Mouse (Mus musculus) testis, adult 2 months (tissue): ENCODE measurements around the gene Them4. TPM values are rescaled to one million over a fixed set of nuclear protein-coding genes. Genes with fewer than 3 reads are reported as not detected.
A peak's percentile ranks its signal among the peaks of the same experiment; 100 is the strongest.

Experiments used
- H3K27ac ChIP-seq: fragments of 200-500 bp; 2 replicates; pipeline ENCODE4 v1.5.1; 2012; ENCODE audit warnings: low read depth, low read length; ENCODE audit not compliant: control insufficient read depth, insufficient read depth
- H3K27me3 ChIP-seq: fragments of 200-500 bp; 2 replicates; pipeline ENCODE4 v1.6.1; 2012; ENCODE audit warnings: mild to moderate bottlenecking, low read length, moderate library complexity; ENCODE audit not compliant: control insufficient read depth, insufficient read depth
- H3K36me3 ChIP-seq: fragments of 200-500 bp; 2 replicates; pipeline ENCODE4 v1.6.1; 2012; ENCODE audit warnings: mild to moderate bottlenecking, low read length; ENCODE audit not compliant: control insufficient read depth, insufficient read depth
- H3K4me1 ChIP-seq: fragments of 200-500 bp; 2 replicates; pipeline ENCODE4 v1.6.1; 2012; ENCODE audit warnings: low read length; ENCODE audit not compliant: control insufficient read depth, insufficient read depth
- H3K4me3 ChIP-seq: fragments of 200-500 bp; 2 replicates; pipeline ENCODE4 v1.5.1; 2012; ENCODE audit warnings: low read depth, mild to moderate bottlenecking, low read length, moderate library complexity, mixed read lengths; ENCODE audit not compliant: control insufficient read depth
- CTCF ChIP-seq: fragments of 200-500 bp; IDR thresholded peaks from 2 replicates; pipeline ENCODE4 v1.5.1; 2012; ENCODE audit warnings: low read depth, mild to moderate bottlenecking, inconsistent platforms, low read length, moderate library complexity; ENCODE audit not compliant: control insufficient read depth, insufficient read depth, insufficient replicate concordance
- POLR2A ChIP-seq: fragments of 200-500 bp; IDR thresholded peaks from 2 replicates; pipeline ENCODE4 v1.6.1; 2012; ENCODE audit warnings: low read depth, mild to moderate bottlenecking, inconsistent platforms, low read length, moderate library complexity; ENCODE audit not compliant: control insufficient read depth
- polyA plus RNA-seq: library from polyadenylated mRNA; depleted of rRNA; stranded (reverse); fragments of >200 nt; gene quantifications from 2 replicates; pipeline ENCODE4 v1.2.3, GENCODE M21; 2012

The Them4 gene
- polyA plus RNA-seq, 1 experiment, result 7.3 TPM

- H3K36me3 ChIP-seq, result no peaks in the 10 kb centered on the region
- no peaks in the 10 kb centered on the region for H3K27me3 ChIP-seq
- peaks cover 21% of the 10 kb centered on the region for H3K4me1 ChIP-seq
- peak overlapping the region; percentile 46 for H3K4me3 ChIP-seq
- TF ChIP-seq CTCF (no peak), POLR2A (peak; percentile 82; the same call in 1 of the 2 replicates)
- H3K27ac ChIP-seq, result peak overlapping the region; percentile 83
Observed at GRCm38 (mm10) chr3:94371637-94372036, 61.7 kb downstream of the Them4 start.

DNA sequence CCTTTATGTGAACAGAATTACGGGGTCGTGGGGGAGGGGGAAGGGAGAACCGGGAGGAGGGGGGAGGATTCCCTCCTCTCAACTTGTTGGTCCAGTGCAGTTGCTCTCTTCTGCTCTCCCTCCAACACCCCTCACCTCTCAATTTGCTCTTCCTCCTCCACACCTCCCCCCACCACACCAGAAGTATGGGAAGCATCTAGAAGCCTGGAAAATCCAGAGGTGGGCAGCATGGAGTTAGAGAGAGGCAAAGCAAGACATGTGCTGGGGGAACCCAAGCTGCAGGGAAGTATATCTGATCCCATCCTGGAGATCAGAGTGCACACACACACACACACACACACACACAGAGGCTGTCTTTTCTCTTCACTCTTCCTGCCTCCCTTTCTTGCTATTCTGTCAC lies 62.1 kb downstream of the Them4 start:
- Histone ChIP-seq H3K27me3 (no peaks in the 10 kb centered on the region), H3K4me3 (no peak overlapping the region), H3K27ac (no peak overlapping the region; the same call in 1 of the 2 replicates), H3K36me3 (no peaks in the 10 kb centered on the region), H3K4me1 (peaks cover 24% of the 10 kb centered on the region)
- TF ChIP-seq POLR2A (no peak), CTCF (no peak)

GRCm38 (mm10) chr3:94372641-94373040 lies 62.8 kb downstream of the Them4 start, which contains the start of gene Rorc:
Rorc (plus strand) TSS chr3:94372794.
- no peaks in the 10 kb centered on the region for H3K27me3 ChIP-seq
- peaks cover 27% of the 10 kb centered on the region for H3K4me1 ChIP-seq
- H3K36me3 ChIP-seq, result no peaks in the 10 kb centered on the region
- TF ChIP-seq CTCF (no peak), POLR2A (no peak)
- H3K27ac ChIP-seq, result peak within 1 kb of the TSS; percentile 83
- H3K4me3 ChIP-seq, result peak within 1 kb of the TSS; percentile 46

DNA sequence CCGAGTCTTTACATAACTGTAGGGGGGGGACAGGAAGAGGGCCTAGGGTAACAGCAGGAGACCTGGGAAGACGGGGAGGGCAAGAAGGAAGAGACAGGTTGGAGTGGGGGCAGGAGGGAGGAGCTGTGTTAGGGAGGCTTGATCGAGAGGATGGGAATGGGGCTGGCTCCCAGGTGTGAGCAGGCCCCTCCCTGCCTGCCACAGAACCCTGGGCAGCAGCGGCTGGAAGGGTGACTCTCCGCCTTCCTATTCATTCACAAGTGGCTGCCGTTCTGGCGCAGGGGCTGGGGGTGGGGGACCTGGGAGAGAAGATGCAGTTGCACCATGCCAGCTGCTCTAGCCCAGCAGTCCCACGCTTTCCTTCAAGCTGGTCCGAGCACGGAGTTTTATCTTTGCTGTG lies 63.2 kb downstream of the Them4 start:
- no peak for TF ChIP-seq POLR2A
- no peak for TF ChIP-seq CTCF

GRCm38 (mm10) chr3:94373597-94374011 lies 63.7 kb downstream of the Them4 start:
- no peaks in the 10 kb centered on the region for H3K27me3 ChIP-seq
- H3K4me3 ChIP-seq, result no peak overlapping the region
- TF ChIP-seq POLR2A (no peak), CTCF (no peak)
- no peak overlapping the region for H3K27ac ChIP-seq
- peaks cover 27% of the 10 kb centered on the region for H3K4me1 ChIP-seq
- no peaks in the 10 kb centered on the region for H3K36me3 ChIP-seq

More for the DNA sequence above, 63.2 kb downstream of the Them4 start:
- H3K27me3 ChIP-seq, result no peaks in the 10 kb centered on the region
- H3K27ac ChIP-seq, result no peak overlapping the region
- H3K36me3 ChIP-seq, result no peaks in the 10 kb centered on the region
- H3K4me3 ChIP-seq, result peak overlapping the region; percentile 25
- H3K4me1 ChIP-seq, result peaks cover 27% of the 10 kb centered on the region

- no peaks in the 10 kb centered on the region for H3K36me3 ChIP-seq
- H3K27ac ChIP-seq, result no peak overlapping the region
- H3K4me3 ChIP-seq, result no peak overlapping the region
- TF ChIP-seq CTCF (no peak), POLR2A (no peak)
- H3K4me1 ChIP-seq, result peaks cover 27% of the 10 kb centered on the region
- no peaks in the 10 kb centered on the region for H3K27me3 ChIP-seq
Observed at GRCm38 (mm10) chr3:94374636-94375035, 64.7 kb downstream of the Them4 start.

- peaks cover 25% of the 10 kb centered on the region for H3K4me1 ChIP-seq
- H3K27me3 ChIP-seq, result no peaks in the 10 kb centered on the region
- no peak for TF ChIP-seq POLR2A
Observed at GRCm38 (mm10) chr3:94375146-94375545, 65.3 kb downstream of the Them4 start.

DNA sequence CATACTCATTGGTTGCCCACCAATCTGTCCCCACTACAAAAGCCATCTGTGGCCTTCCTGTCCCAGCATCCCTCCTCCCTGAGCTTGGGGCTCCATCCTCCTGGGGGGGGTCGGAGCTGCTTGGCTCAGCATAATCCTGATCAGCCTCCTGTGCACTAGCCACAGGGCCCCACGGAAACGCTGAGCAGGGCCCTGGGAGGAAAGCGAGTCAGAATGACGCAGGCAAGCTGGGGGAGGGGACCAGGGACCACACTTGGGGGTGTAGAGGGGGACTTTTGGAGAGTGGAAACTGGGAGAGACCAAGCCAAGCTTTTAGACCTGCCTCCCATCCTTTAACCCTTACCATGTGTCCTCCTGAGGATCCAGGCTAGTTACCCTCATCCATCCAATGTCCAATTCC lies 66.0 kb downstream of the Them4 start:
- Histone ChIP-seq H3K36me3 (no peaks in the 10 kb centered on the region), H3K27me3 (no peaks in the 10 kb centered on the region), H3K27ac (no peak overlapping the region), H3K4me1 (peaks cover 24% of the 10 kb centered on the region), H3K4me3 (no peak overlapping the region)
- TF ChIP-seq CTCF (no peak), POLR2A (no peak)

More at GRCm38 (mm10) chr3:94375146-94375545, 65.3 kb downstream of the Them4 start:
- Histone ChIP-seq H3K4me3 (no peak overlapping the region), H3K27ac (no peak overlapping the region), H3K36me3 (no peaks in the 10 kb centered on the region)
